Mouse (Mus musculus): ENCODE measurements around the gene Retnlb. TPM values are rescaled to one million over a fixed set of nuclear protein-coding genes. Genes with fewer than 3 reads are reported as not detected.

The Retnlb gene
- polyA plus RNA-seq (2014; fragmentation: Nextera tagmentation; extraction: Ambion mirVana): not detected in 2 replicates

DNA sequence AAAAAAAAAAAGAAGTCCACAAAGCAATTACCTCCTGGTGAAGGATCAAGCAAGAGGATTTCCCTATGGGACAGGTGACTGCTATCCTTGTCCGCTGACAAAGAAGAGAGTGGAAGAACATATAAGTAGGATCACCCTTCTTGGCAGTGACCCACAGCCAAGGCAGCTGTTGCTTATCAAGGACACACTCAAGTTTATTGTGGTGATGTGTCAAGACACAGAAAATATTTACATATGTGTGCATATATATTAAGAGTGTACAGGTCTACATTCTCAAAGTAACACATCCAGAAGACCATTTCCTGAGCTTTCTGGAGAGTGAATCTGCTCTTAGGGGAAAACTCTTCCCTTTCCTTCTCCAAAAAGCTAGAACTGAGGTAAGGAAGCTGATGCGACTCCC is at the start of gene Retnlb:
TSS of gene Retnlb (plus strand) at position 162 of the 400 bp plus-strand sequence.
- H3K27ac ChIP-seq (ENCODE audit: low read depth, low read length): no peak within 1 kb of the TSS
- no peaks in the 10 kb centered on the region for H3K9me3 ChIP-seq (ENCODE audit: control insufficient read depth, low read length)
- H3K9ac ChIP-seq (ENCODE audit: low read depth, low read length): no peak within 1 kb of the TSS
- no peak within 1 kb of the TSS for H3K4me2 ChIP-seq
- H3K36me3 ChIP-seq (ENCODE audit: control insufficient read depth, insufficient read depth, low read length): no peaks in the 10 kb centered on the region
- no peak for ATAC-seq (replicated peaks; ENCODE audit: low FRiP score)
- H3K4me3 ChIP-seq (ENCODE audit: low read depth, low read length): no peak within 1 kb of the TSS
- DNase-seq (ENCODE audit: low spot score): no peak
- 86% methylated on average over 2 of the region's 2 CpGs for WGBS
- H3K27me3 ChIP-seq (replicated peaks; ENCODE audit: control insufficient read depth, insufficient read depth, low read length): no peaks in the 10 kb centered on the region
- H3K4me1 ChIP-seq (replicated peaks; ENCODE audit: control insufficient read depth, insufficient read depth, low read length): no peaks in the 10 kb centered on the region

- no peak overlapping the region for H3K9ac ChIP-seq (ENCODE audit: low read depth, low read length)
- no peak overlapping the region for H3K4me2 ChIP-seq
- no peaks in the 10 kb centered on the region for H3K27me3 ChIP-seq (replicated peaks; ENCODE audit: control insufficient read depth, insufficient read depth, low read length)
- WGBS: 90% methylated on average over 3 of the region's 3 CpGs
- ATAC-seq (replicated peaks; ENCODE audit: low FRiP score): no peak
- no peaks in the 10 kb centered on the region for H3K4me1 ChIP-seq (replicated peaks; ENCODE audit: control insufficient read depth, insufficient read depth, low read length)
- no peak overlapping the region for H3K27ac ChIP-seq (ENCODE audit: low read depth, low read length)
- H3K9me3 ChIP-seq (ENCODE audit: control insufficient read depth, low read length): no peaks in the 10 kb centered on the region
- DNase-seq (ENCODE audit: low spot score): no peak
- no peak overlapping the region for H3K4me3 ChIP-seq (ENCODE audit: low read depth, low read length)
- no peaks in the 10 kb centered on the region for H3K36me3 ChIP-seq (ENCODE audit: control insufficient read depth, insufficient read depth, low read length)
Measured at GRCm38 (mm10) chr16:48769183-48769582, 47.5 kb upstream of the Retnlb start.

DNA sequence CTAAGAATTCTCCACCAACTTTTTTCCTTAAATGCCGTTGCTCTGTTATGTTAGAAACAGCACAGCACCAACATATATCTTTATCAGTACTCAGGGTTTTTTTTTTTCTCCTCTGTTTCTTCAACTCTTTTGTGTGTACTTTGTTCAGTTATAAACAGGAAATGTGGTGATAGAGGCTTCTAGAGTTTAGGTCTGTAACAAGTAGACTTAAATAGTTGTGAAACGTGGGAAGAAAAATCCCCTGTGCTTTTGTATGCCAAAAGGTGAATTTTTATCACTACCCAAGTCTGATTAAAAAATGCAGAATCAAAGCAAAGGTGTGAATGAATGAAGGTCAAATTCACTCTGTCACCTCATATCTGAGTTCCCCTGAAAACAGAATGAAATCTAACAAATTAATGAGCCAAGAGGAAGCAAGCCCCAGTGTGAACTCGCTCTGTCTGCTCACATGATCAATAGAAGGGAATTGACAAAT is 44.6 kb upstream of the Retnlb start, which contains the start of gene Trat1:
TSS of gene Trat1 (minus strand) at position 51 of the 475 bp plus-strand sequence.
- no peak for DNase-seq (ENCODE audit: low spot score)

GRCm38 (mm10) chr16:48777254-48777653 is 39.4 kb upstream of the Retnlb start:
- no peak overlapping the region for H3K27ac ChIP-seq (ENCODE audit: low read depth, low read length)
- H3K9ac ChIP-seq (ENCODE audit: low read depth, low read length): no peak overlapping the region
- H3K4me2 ChIP-seq: no peak overlapping the region
- no peaks in the 10 kb centered on the region for H3K9me3 ChIP-seq (ENCODE audit: control insufficient read depth, low read length)
- no peaks in the 10 kb centered on the region for H3K4me1 ChIP-seq (replicated peaks; ENCODE audit: control insufficient read depth, insufficient read depth, low read length)
- no peak for ATAC-seq (replicated peaks; ENCODE audit: low FRiP score)
- no peak overlapping the region for H3K4me3 ChIP-seq (ENCODE audit: low read depth, low read length)
- H3K36me3 ChIP-seq (ENCODE audit: control insufficient read depth, insufficient read depth, low read length): no peaks in the 10 kb centered on the region
- H3K27me3 ChIP-seq (replicated peaks; ENCODE audit: control insufficient read depth, insufficient read depth, low read length): no peaks in the 10 kb centered on the region
- DNase-seq (ENCODE audit: low spot score): no peak
- 59% methylated on average over 2 of the region's 2 CpGs for WGBS

More for the DNA sequence above, 44.6 kb upstream of the Retnlb start, which contains the start of gene Trat1:
- no peaks in the 10 kb centered on the region for H3K4me1 ChIP-seq (replicated peaks; ENCODE audit: control insufficient read depth, insufficient read depth, low read length)
- H3K4me2 ChIP-seq: no peak within 1 kb of the TSS
- H3K4me3 ChIP-seq (ENCODE audit: low read depth, low read length): no peak within 1 kb of the TSS
- WGBS: 68% methylated on average over 3 of the region's 3 CpGs
- no peak for ATAC-seq (replicated peaks; ENCODE audit: low FRiP score)
- no peak within 1 kb of the TSS for H3K9ac ChIP-seq (ENCODE audit: low read depth, low read length)
- no peaks in the 10 kb centered on the region for H3K9me3 ChIP-seq (ENCODE audit: control insufficient read depth, low read length)
- H3K36me3 ChIP-seq (ENCODE audit: control insufficient read depth, insufficient read depth, low read length): no peaks in the 10 kb centered on the region
- H3K27ac ChIP-seq (ENCODE audit: low read depth, low read length): no peak within 1 kb of the TSS
- H3K27me3 ChIP-seq (replicated peaks; ENCODE audit: control insufficient read depth, insufficient read depth, low read length): no peaks in the 10 kb centered on the region

DNA sequence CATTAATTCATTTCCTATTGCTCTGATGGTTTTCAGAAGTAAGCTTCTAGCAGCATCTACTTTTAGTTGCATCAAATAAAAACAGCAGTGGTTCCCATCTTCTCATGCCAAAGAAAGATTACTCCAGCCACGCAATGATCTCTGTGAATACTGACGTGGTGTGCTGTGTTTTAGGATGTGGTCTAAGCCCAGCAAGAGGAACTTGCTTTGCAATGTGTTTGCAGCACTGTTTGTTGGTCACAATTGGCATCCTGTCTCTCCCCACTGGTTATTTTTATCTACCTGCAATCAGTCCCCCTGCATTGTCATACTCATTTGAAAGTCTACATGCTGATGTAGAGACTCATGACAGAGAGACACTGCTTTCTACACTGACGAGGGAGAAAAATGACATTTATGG is 30.4 kb upstream of the Retnlb start:
- H3K4me1 ChIP-seq (replicated peaks; ENCODE audit: control insufficient read depth, insufficient read depth, low read length): no peaks in the 10 kb centered on the region
- no peak overlapping the region for H3K27ac ChIP-seq (ENCODE audit: low read depth, low read length)
- ATAC-seq (replicated peaks; ENCODE audit: low FRiP score): no peak
- H3K36me3 ChIP-seq (ENCODE audit: control insufficient read depth, insufficient read depth, low read length): no peaks in the 10 kb centered on the region
- no peak for DNase-seq (ENCODE audit: low spot score)
- H3K27me3 ChIP-seq (replicated peaks; ENCODE audit: control insufficient read depth, insufficient read depth, low read length): no peaks in the 10 kb centered on the region
- H3K9me3 ChIP-seq (ENCODE audit: control insufficient read depth, low read length): no peaks in the 10 kb centered on the region
- no peak overlapping the region for H3K9ac ChIP-seq (ENCODE audit: low read depth, low read length)
- no peak overlapping the region for H3K4me2 ChIP-seq
- WGBS: 37% methylated on average over 3 of the region's 3 CpGs
- no peak overlapping the region for H3K4me3 ChIP-seq (ENCODE audit: low read depth, low read length)

DNA sequence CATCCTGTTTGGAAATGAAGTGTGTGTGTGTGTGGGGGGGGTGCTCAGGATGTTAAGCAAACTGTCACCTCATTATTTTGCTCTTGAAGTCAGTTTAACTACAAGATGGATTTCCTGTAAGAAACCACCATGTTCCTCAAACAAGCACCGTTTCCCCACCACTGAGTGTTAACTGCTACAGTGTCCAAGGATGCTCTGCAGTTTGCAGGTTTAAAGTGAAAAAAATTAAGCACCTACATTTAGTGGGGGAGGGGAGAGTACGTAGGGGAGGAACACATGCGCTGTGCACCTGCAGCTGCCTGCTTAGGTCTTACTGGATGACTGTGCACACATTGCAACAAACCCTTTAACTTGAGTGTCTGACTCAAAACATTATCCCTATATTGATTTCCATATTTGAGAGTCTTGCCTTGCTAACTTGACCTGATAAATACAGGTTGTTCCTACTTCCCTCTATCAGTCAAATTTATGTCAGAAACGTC is 27.9 kb upstream of the Retnlb start:
- Histone ChIP-seq H3K9ac (ENCODE audit: low read depth, low read length) (no peak overlapping the region), H3K27me3 (replicated peaks; ENCODE audit: control insufficient read depth, insufficient read depth, low read length) (no peaks in the 10 kb centered on the region), H3K4me2 (no peak overlapping the region), H3K4me3 (ENCODE audit: low read depth, low read length) (no peak overlapping the region), H3K4me1 (replicated peaks; ENCODE audit: control insufficient read depth, insufficient read depth, low read length) (no peaks in the 10 kb centered on the region), H3K9me3 (ENCODE audit: control insufficient read depth, low read length) (no peaks in the 10 kb centered on the region), H3K27ac (ENCODE audit: low read depth, low read length) (no peak overlapping the region), H3K36me3 (ENCODE audit: control insufficient read depth, insufficient read depth, low read length) (no peaks in the 10 kb centered on the region)
- 47% methylated on average over 4 of the region's 4 CpGs for WGBS
- ATAC-seq (replicated peaks; ENCODE audit: low FRiP score) (no peak), DNase-seq (ENCODE audit: low spot score) (no peak)

DNA sequence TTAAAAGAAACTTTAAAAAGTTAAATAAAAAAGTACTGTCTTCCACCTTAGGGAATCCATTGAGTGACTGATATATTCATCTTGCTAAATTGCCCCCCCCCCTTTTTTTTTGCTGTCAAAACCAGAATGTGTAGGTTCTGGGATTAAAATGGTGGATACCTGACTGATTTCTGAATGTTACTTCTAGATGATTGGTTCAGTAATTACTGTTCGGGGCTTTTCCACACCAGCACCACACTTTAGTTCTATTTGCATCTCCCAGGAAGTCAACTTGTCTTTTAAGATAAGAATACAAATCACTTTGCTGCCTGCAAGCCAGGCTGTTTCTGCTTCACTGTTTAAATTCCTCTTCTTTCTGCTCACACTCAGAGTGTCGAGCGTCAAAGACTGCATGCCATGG is 18.4 kb upstream of the Retnlb start:
- DNase-seq (ENCODE audit: low spot score) (no peak), ATAC-seq (replicated peaks; ENCODE audit: low FRiP score) (no peak)
- Histone ChIP-seq H3K4me1 (replicated peaks; ENCODE audit: control insufficient read depth, insufficient read depth, low read length) (no peaks in the 10 kb centered on the region), H3K36me3 (ENCODE audit: control insufficient read depth, insufficient read depth, low read length) (no peaks in the 10 kb centered on the region), H3K27ac (ENCODE audit: low read depth, low read length) (no peak overlapping the region), H3K4me2 (no peak overlapping the region), H3K4me3 (ENCODE audit: low read depth, low read length) (no peak overlapping the region), H3K9ac (ENCODE audit: low read depth, low read length) (no peak overlapping the region), H3K9me3 (ENCODE audit: control insufficient read depth, low read length) (no peaks in the 10 kb centered on the region), H3K27me3 (replicated peaks; ENCODE audit: control insufficient read depth, insufficient read depth, low read length) (no peaks in the 10 kb centered on the region)
- 35% methylated on average over 3 of the region's 3 CpGs for WGBS

DNA sequence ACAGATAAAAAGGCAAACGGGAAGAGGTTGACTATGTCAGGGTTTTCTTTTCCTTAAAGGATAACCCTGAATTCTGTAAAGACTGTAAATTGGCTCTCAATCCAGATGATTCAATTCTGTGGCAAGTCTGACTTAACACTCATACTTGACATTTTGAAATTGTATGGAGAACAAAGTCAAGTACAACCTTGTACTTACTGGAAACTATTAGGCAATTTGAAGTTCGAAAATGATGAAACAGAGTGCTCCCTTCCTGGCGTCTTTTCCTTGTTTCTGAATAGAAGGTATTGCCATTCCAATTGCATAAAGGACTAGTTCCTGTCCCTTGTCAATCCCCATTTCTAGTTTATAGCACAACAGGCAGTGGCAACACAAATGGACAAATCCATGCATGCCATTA is 17.2 kb upstream of the Retnlb start:
- Histone ChIP-seq H3K9me3 (ENCODE audit: control insufficient read depth, low read length) (no peaks in the 10 kb centered on the region), H3K27me3 (replicated peaks; ENCODE audit: control insufficient read depth, insufficient read depth, low read length) (no peaks in the 10 kb centered on the region), H3K4me3 (ENCODE audit: low read depth, low read length) (no peak overlapping the region), H3K36me3 (ENCODE audit: control insufficient read depth, insufficient read depth, low read length) (no peaks in the 10 kb centered on the region), H3K4me2 (no peak overlapping the region), H3K4me1 (replicated peaks; ENCODE audit: control insufficient read depth, insufficient read depth, low read length) (no peaks in the 10 kb centered on the region), H3K9ac (ENCODE audit: low read depth, low read length) (no peak overlapping the region), H3K27ac (ENCODE audit: low read depth, low read length) (no peak overlapping the region)
- 75% methylated on average over 3 of the region's 3 CpGs for WGBS
- no peak for DNase-seq (ENCODE audit: low spot score)
- ATAC-seq (replicated peaks; ENCODE audit: low FRiP score): no peak

DNA sequence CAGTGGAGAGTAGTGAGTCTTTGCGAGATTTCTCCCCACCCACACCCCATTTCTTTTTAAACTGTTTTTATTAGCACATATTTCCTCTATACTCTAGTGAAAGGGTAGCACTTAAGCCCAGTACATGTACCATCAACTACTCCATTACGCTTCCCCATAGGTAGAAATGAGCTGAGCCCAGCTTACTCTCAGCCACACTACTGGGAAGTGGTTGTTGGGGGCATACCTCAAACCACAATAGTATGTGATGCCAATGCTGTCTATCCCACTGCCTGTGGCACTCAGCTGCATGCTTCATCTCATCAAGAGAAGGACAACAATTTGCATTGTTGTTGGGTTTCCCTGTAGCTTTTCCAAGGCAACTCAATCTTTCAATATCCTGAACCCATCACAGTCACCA is 15.8 kb upstream of the Retnlb start:
- Histone ChIP-seq H3K27me3 (replicated peaks; ENCODE audit: control insufficient read depth, insufficient read depth, low read length) (no peaks in the 10 kb centered on the region), H3K9ac (ENCODE audit: low read depth, low read length) (no peak overlapping the region), H3K4me2 (no peak overlapping the region), H3K4me1 (replicated peaks; ENCODE audit: control insufficient read depth, insufficient read depth, low read length) (no peaks in the 10 kb centered on the region), H3K27ac (ENCODE audit: low read depth, low read length) (no peak overlapping the region), H3K4me3 (ENCODE audit: low read depth, low read length) (no peak overlapping the region), H3K36me3 (ENCODE audit: control insufficient read depth, insufficient read depth, low read length) (no peaks in the 10 kb centered on the region), H3K9me3 (ENCODE audit: control insufficient read depth, low read length) (no peaks in the 10 kb centered on the region)
- 73% methylated on average over 2 of the region's 2 CpGs for WGBS
- ATAC-seq (replicated peaks; ENCODE audit: low FRiP score) (no peak), DNase-seq (ENCODE audit: low spot score) (no peak)
